Mouse (Mus musculus) thymus, adult 2 months (tissue): Measurements from ENCODE around the gene Lrig2.

Experiments used
- CTCF ChIP-seq: fragments of 200-500 bp; IDR thresholded peaks from 2 replicates; pipeline ENCODE4 v1.5.1; 2012; ENCODE audit warnings: mild to moderate bottlenecking, control low read depth, low read length, moderate library complexity, borderline replicate concordance; ENCODE audit not compliant: control insufficient read depth, poor library complexity, insufficient read depth; ENCODE audit errors: extremely low read depth
- POLR2A ChIP-seq: fragments of 200-500 bp; IDR thresholded peaks from 2 replicates; pipeline ENCODE4 v1.6.1; 2012; ENCODE audit warnings: mild to moderate bottlenecking, low read length, control low read depth, moderate library complexity; ENCODE audit not compliant: control insufficient read depth, poor library complexity, insufficient read depth; ENCODE audit errors: extremely low read depth

DNA sequence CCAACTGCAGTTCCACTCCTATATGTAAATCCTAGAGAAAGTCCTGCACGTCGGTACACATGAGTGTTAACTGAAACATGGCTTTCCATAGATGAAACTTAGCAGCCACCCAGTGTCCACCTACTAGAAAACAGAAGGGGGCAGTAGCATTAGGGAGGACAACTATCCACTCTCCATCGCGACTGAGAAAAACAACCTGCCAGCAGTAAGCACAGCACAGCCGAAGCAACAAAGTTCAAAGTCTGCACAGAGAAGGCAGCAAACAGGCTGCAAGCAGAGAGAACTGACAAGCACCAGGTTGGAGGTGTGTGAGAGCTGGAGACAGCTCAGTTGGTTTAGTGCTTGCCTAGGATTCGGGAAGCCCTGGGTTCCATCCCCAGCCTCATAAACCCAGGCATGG is 7.2 kb upstream of the Lrig2 start:
- TF ChIP-seq CTCF (no peak), POLR2A (no peak)
